Mouse (Mus musculus) brain, adult 10 weeks (tissue): ENCODE measurements around the gene Spag16. TPM values are rescaled to one million over a fixed set of nuclear protein-coding genes. Genes with fewer than 3 reads are reported as not detected.

Experiments
- polyA plus RNA-seq: library from polyadenylated mRNA; stranded (reverse); fragments of 350-450 nt; fragmentation: Illumina TruSeq; extraction: RNeasy Lipid Tissue Mini Kit (QIAGEN cat#74804); gene quantifications from one replicate; pipeline ENCODE4 v1.2.3, GENCODE M21; 2015; ENCODE audit warnings: low read depth, low replicate concordance

Gene Spag16
- polyA plus RNA-seq = 1.4 TPM

GRCm38 (mm10) chr1:69826806-69827703 lies at the start of gene Spag16:
TSS of gene Spag16 (plus strand) at chr1:69826970.

DNA sequence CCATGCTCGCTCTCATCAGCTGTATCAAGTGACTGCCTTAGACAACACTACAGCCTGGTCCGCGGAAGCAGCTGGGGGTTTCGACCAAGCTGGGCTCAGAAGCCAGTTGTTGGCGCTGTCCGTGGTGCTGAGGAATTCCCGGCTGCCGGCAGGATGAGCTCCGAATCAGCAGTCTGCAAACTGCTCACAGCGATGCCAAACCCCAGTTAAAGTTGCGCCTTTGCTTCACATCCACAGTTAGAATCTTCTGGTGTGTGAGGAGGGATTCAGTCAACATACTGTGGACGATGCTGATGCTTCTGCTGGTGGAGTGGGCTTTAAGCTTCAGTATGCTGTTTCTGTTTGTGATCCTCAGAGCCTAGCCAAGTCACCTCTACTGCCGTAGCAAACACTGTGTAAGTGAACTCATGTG lies 898.9 kb downstream of the Spag16 start, which contains the start of gene Vwc2l:
Gene Vwc2l (plus strand): TSS at position 61 of the 412 bp plus-strand sequence.

Other genes with a start within 250 kb of the Spag16 start
- gene Ikzf2, start 139.7 kb upstream of the Spag16 start, polyA plus RNA-seq = 1.5 TPM